ENCODE assay signal across 27 mouse cellular contexts in genomic region chr17:14658123-14658522, GRCm38 (mm10). TPM values are rescaled to one million over a fixed set of nuclear protein-coding genes. Genes with fewer than 3 reads are reported as not detected.
"Had no signal": no experiment of that assay in that cellular context is flagged by ENCODE, and none has a peak within 500 bp of the region (broad histone marks: within the 10 kb centered on the region; RNA-seq: fewer than 3 reads in every experiment).

No protein-coding gene starts in this region.

- H3K4me2 ChIP-seq: heart, embryonic 12.5 days; hindbrain, embryonic 12.5 days; hindbrain, embryonic 14.5 days; limb, embryonic 12.5 days; liver, embryonic 11.5 days; liver, embryonic 13.5 days; liver, embryonic 15.5 days had no signal

- H3K36me3 ChIP-seq: heart, embryonic 10.5 days; heart, embryonic 12.5 days; hindbrain, embryonic 10.5 days; hindbrain, embryonic 12.5 days; limb, embryonic 10.5 days; limb, embryonic 12.5 days; liver, embryonic 13.5 days; liver, embryonic 15.5 days had no signal

- H3K27me3 ChIP-seq: hindbrain, embryonic 12.5 days; limb, embryonic 12.5 days; liver, embryonic 13.5 days; liver, embryonic 15.5 days had no signal

- H3K4me1 ChIP-seq: heart, embryonic 10.5 days; heart, embryonic 12.5 days; hindbrain, embryonic 10.5 days; hindbrain, embryonic 12.5 days; limb, embryonic 10.5 days; limb, embryonic 12.5 days; liver, embryonic 13.5 days; liver, embryonic 15.5 days had no signal

- ATAC-seq: hindbrain, embryonic 16.5 days; inflammation-experienced regulatory T-cells, adult 6 months; intestine, postnatal 0 days had no signal

- DNase-seq: gastrocnemius, adult 2 months; gastrocnemius, postnatal 10 days; gastrocnemius, postnatal 25 days; heart, adult 18-20 months; heart, postnatal 10 days; heart, postnatal 4 days; kidney, adult 18-20 months; kidney, adult 8-10 months; kidney, postnatal 10 days; kidney, postnatal 25 days; kidney, postnatal 4 days; liver; liver, embryonic 13.5 days had no signal

- H3K27ac ChIP-seq: gastrocnemius, adult 2 months; heart, embryonic 10.5 days; hindbrain, embryonic 10.5 days; hindbrain, embryonic 12.5 days; hindbrain, embryonic 14.5 days; layer of hippocampus, adult 2 months; limb, embryonic 10.5 days; limb, embryonic 12.5 days; liver, embryonic 13.5 days; liver, embryonic 15.5 days had no signal

- H3K9ac ChIP-seq: heart, embryonic 12.5 days; hindbrain, embryonic 12.5 days; hindbrain, embryonic 14.5 days; limb, embryonic 12.5 days; liver, embryonic 13.5 days; liver, embryonic 15.5 days had no signal

- H3K4me3 ChIP-seq: gastrocnemius, adult 2 months; heart, embryonic 10.5 days; heart, embryonic 12.5 days; hindbrain, embryonic 10.5 days; hindbrain, embryonic 12.5 days; layer of hippocampus, adult 2 months; limb, embryonic 10.5 days; limb, embryonic 12.5 days; liver, embryonic 13.5 days; liver, embryonic 15.5 days had no signal

- H3K9me3 ChIP-seq: heart, embryonic 10.5 days; heart, embryonic 12.5 days; hindbrain, embryonic 10.5 days; hindbrain, embryonic 12.5 days; limb, embryonic 10.5 days; limb, embryonic 12.5 days; liver, embryonic 13.5 days; liver, embryonic 15.5 days had no signal

RNA-seq across cellular contexts. Expression of gene Thbs2, which starts 35.9 kb away (rescaled TPM):
- total RNA-seq: granulocyte monocyte progenitor cell, adult 5-6 weeks had no signal
